Comparison of ENCODE assay signal across 7 mouse cellular contexts in the genomic region with DNA sequence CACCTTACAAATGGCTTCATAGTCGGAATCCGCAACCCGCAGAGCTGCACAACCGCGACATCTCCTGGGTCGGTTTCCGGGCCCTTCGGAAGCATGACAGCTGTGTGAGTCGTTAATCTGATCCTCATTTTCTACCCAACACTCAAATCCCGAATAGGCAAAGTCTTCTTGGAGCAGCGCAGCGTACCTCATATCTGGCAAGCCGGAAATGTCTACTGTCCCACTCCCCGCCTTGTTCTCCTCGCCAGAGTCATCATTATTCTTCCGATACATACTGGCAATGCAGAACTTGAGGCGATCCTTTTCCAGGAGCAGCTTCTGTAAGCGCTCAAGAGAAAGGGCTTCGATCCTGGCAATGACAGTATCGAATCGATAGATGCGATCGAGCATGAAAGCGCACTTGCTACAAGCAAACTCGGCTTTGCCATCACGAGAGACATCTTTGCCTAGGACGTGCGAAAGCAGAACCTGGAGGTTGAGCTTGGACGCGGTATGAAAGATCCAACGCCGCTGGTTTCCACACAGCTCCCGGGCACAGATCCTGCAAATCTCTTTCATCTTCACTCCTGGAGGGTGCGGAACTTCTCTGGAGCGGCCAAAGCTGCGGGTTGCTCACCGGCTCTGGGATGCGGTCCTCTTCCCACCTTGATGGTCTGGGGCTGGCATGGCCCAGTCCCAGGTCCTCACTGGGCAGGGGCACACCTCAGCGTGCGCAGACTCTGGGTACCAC.
DNase-seq lines count a peak whose midpoint lies in the region; ATAC-seq and TF ChIP-seq lines count a peak whose summit lies in the region.

No protein-coding gene starts in this region.

- WGBS in heart, embryonic 14.5 days: 9% methylated on average over 40 of the region's 40 CpGs
- 5% methylated on average over 40 of the region's 40 CpGs for WGBS in limb, embryonic 11.5 days

- peak overlapping the region; percentile 57 to 69 for H3K4me3 ChIP-seq in heart, embryonic 14.5 days (ENCODE audit: control insufficient read depth in 1 of 2, insufficient read depth in 1 of 2, low read depth in 1 of 2, low read length in 2 of 2)
- H3K4me3 ChIP-seq in limb, embryonic 11.5 days (ENCODE audit: low read depth, low read length): peak overlapping the region; percentile 87
- H3K4me3 ChIP-seq in myocyte: peak overlapping the region; percentile 82

- no peak for TF ChIP-seq CTCF in brain, embryonic 14.5 days (IDR thresholded peaks at IDR 0.05; ENCODE audit: borderline replicate concordance, extremely low read depth, insufficient read depth, insufficient read length)

- peaks cover 7 to 30% of the 10 kb centered on the region in 2 experiments; a peak in 3 of 4 replicates for H3K4me1 ChIP-seq in heart, embryonic 14.5 days (ENCODE audit: control insufficient read depth in 2 of 2, insufficient read depth in 2 of 2, low read length in 2 of 2)
- peaks cover 7% of the 10 kb centered on the region; the same call in 1 of the 2 replicates for H3K4me1 ChIP-seq in limb, embryonic 11.5 days (ENCODE audit: control insufficient read depth, insufficient read depth, low read length)

- peak overlapping the region; percentile 70 for H3K4me2 ChIP-seq in heart, embryonic 14.5 days (ENCODE audit: low read length)
- H3K4me2 ChIP-seq in limb, embryonic 11.5 days (ENCODE audit: low read depth, severe bottlenecking): peak overlapping the region; percentile 96
- H3K4me2 ChIP-seq in myocyte (ENCODE audit: low read depth): peak overlapping the region; percentile 90

- ATAC-seq in heart, embryonic 14.5 days (ENCODE audit: insufficient number of reproducible peaks, insufficient read depth, low FRiP score, low read depth): no peak; the same call in 1 of the 2 replicates
- ATAC-seq in limb, embryonic 11.5 days (ENCODE audit: insufficient number of reproducible peaks, low FRiP score, low TSS enrichment, low read depth): peak; percentile 79; the same call in 1 of the 2 replicates

- H3K36me3 ChIP-seq in heart, embryonic 14.5 days (ENCODE audit: control insufficient read depth, insufficient read depth, low read length): peaks cover 39% of the 10 kb centered on the region
- H3K36me3 ChIP-seq in limb, embryonic 11.5 days (ENCODE audit: control insufficient read depth, insufficient read depth, low read length): no peaks in the 10 kb centered on the region
- peaks cover 7% of the 10 kb centered on the region for H3K36me3 ChIP-seq in myocyte (ENCODE audit: control insufficient read depth, insufficient read depth)

- H3K9ac ChIP-seq in heart, embryonic 14.5 days (ENCODE audit: low read length): peak overlapping the region; percentile 76
- H3K9ac ChIP-seq in limb, embryonic 11.5 days (ENCODE audit: low read length): peak overlapping the region; percentile 76

- H3K79me2 ChIP-seq in myocyte (ENCODE audit: control insufficient read depth, insufficient read depth): peaks cover 46% of the 10 kb centered on the region

- peak overlapping the region; percentile 46 for H3ac ChIP-seq in myocyte (ENCODE audit: control insufficient read depth, insufficient read length)

- peak; percentile 6 to 16 for DNase-seq in spleen, postnatal 10 days (ENCODE audit: low spot score in 2 of 2)
- no peak for DNase-seq in spleen, postnatal 14 days (ENCODE audit: low spot score in 2 of 2)
- DNase-seq in brain, embryonic 14.5 days (ENCODE audit: low read depth): peak; percentile 75
- DNase-seq in limb, embryonic 11.5 days (ENCODE audit: low spot score): no peak
- DNase-seq in MN1 (ENCODE audit: low spot score): no peak

- no peaks in the 10 kb centered on the region for H3K9me3 ChIP-seq in heart, embryonic 14.5 days (ENCODE audit: control insufficient read depth, low read length)
- H3K9me3 ChIP-seq in limb, embryonic 11.5 days (ENCODE audit: control insufficient read depth, low read length): no peaks in the 10 kb centered on the region

- H3K27ac ChIP-seq in heart, embryonic 14.5 days (replicated peaks in 1 of 2; ENCODE audit: control insufficient read depth in 1 of 2, insufficient read depth in 1 of 2, low read depth in 2 of 2, low read length in 2 of 2): peak overlapping the region; percentile 57 to 87
- peak overlapping the region; percentile 65 for H3K27ac ChIP-seq in limb, embryonic 11.5 days (replicated peaks; ENCODE audit: low read depth, low read length)

- no peaks in the 10 kb centered on the region for H3K27me3 ChIP-seq in heart, embryonic 14.5 days (ENCODE audit: control insufficient read depth, insufficient read depth, low read length)
- no peaks in the 10 kb centered on the region for H3K27me3 ChIP-seq in limb, embryonic 11.5 days (ENCODE audit: control insufficient read depth, insufficient read depth, low read length)
- H3K27me3 ChIP-seq in myocyte (ENCODE audit: control insufficient read depth, insufficient read depth, insufficient read length): no peaks in the 10 kb centered on the region

- no peak for TF ChIP-seq POLR2A in brain, embryonic 14.5 days (IDR thresholded peaks at IDR 0.05; ENCODE audit: borderline replicate concordance, extremely low read depth, insufficient read depth, insufficient read length, poor library complexity, severe bottlenecking)
- no peak for TF ChIP-seq POLR2A in myocyte (IDR thresholded peaks at IDR 0.05; ENCODE audit: insufficient read length, low read depth)

TF ChIP-seq in myocyte, 11 proteins besides CTCF, POLR2A, EP300 and RAD21:
- TF ChIP-seq MAX (IDR thresholded peaks at IDR 0.05; ENCODE audit: low read depth) (no peak), MYOG (IDR thresholded peaks at IDR 0.05; ENCODE audit: control insufficient read depth in 1 of 3, insufficient read depth in 1 of 3, insufficient read length in 2 of 3, low read depth in 2 of 3) (peak in 1 of 3 experiments; percentile 47), MYOD1 (IDR thresholded peaks at IDR 0.05; ENCODE audit: control insufficient read depth in 1 of 3, insufficient read length in 2 of 3, low read depth in 2 of 3) (peak in 2 of 3 experiments; percentile 25 to 46), TCF3 (IDR thresholded peaks at IDR 0.05; ENCODE audit: insufficient read length, low read depth) (no peak), TCF12 (IDR thresholded peaks at IDR 0.05; ENCODE audit: insufficient read depth, poor library complexity, severe bottlenecking) (no peak), CEBPB (IDR thresholded peaks at IDR 0.05; ENCODE audit: insufficient read depth, poor library complexity, severe bottlenecking) (no peak), E2F4 (IDR thresholded peaks at IDR 0.05; ENCODE audit: insufficient read depth) (no peak), USF1 (IDR thresholded peaks at IDR 0.05; ENCODE audit: low read depth) (no peak), POLR2AphosphoS2 (IDR thresholded peaks at IDR 0.05; ENCODE audit: insufficient read length, low read depth) (no peak), SRF (IDR thresholded peaks at IDR 0.05; ENCODE audit: control insufficient read depth, insufficient read length, low read depth) (no peak), REST (IDR thresholded peaks at IDR 0.05; ENCODE audit: insufficient read depth, insufficient read length) (no peak)

Comparison
In these comparisons a context has a peak if more than half of its experiments do, and no peak if none do; other contexts are left out.
1. DNase-seq: peak in spleen, postnatal 10 days (2 of 2) and brain, embryonic 14.5 days (single experiment); none in spleen, postnatal 14 days (0 of 2), limb, embryonic 11.5 days (single experiment) and MN1 (single experiment).
2. Peak in every context shown above with its lines, with median percentiles within 50 percentile points of each other: H3K4me2 ChIP-seq and H3K4me3 ChIP-seq.